Mouse (Mus musculus) brain, embryonic 14.5 days (tissue): ENCODE data around the gene Gm19426.

Experiments
- CTCF ChIP-seq: fragments of 200-500 bp; IDR thresholded peaks from 2 replicates; pipeline ENCODE4 v1.5.1; 2012; ENCODE audit warnings: inconsistent platforms, mild to moderate bottlenecking, moderate library complexity, borderline replicate concordance; ENCODE audit not compliant: insufficient read depth, insufficient read length; ENCODE audit errors: extremely low read depth
- POLR2A ChIP-seq: fragments of 200-500 bp; IDR thresholded peaks from 2 replicates; pipeline ENCODE4 v1.6.1; 2012; ENCODE audit warnings: mild to moderate bottlenecking, inconsistent platforms, borderline replicate concordance; ENCODE audit not compliant: poor library complexity, insufficient read depth, insufficient read length, severe bottlenecking; ENCODE audit errors: extremely low read depth

- TF ChIP-seq POLR2A (no peak), CTCF (no peak)
Measured at GRCm38 (mm10) chr2:84741841-84742450, 1.5 kb downstream of the Gm19426 start.
